ENCODE assay signal across 18 mouse cellular contexts in the genomic region with DNA sequence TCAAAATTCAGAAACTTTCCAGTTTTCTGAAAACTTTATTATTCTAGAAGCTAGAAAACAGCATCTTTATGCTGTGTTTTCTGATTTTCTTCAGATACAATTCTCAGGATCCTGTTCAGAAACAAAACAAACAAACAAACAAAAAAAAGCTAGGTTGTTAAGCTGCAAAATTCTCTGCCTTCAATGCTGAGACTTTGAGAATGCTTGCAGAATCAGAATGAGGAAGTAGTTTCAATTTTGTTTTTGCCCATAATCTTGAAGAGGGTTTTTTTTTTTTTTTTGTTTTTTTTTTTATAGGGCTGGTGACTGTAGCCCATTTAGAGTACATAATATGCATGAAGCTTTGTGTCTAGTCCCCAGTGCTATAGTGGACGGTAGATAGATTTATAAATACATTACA. TPM values are rescaled to one million over a fixed set of nuclear protein-coding genes. Genes with fewer than 3 reads are reported as not detected.
DNase-seq lines count a peak whose midpoint lies in the region.
"Had no signal": no experiment of that assay in that cellular context is flagged by ENCODE, and none has a peak within 500 bp of the region (broad histone marks: within the 10 kb centered on the region; RNA-seq: fewer than 3 reads in every experiment).

No protein-coding gene starts in this region.

- WGBS in macrophage (ENCODE audit: missing documents) = 0% methylated on average over 1 of the region's 1 CpGs

- no peak overlapping the region for H3K4me3 ChIP-seq in macrophage (ENCODE audit: inconsistent target)
- H3K4me3 ChIP-seq: embryonic facial prominence, embryonic 10.5 days; forebrain, embryonic 13.5 days; heart, embryonic 13.5 days had no signal

- no peaks in the 10 kb centered on the region for H3K79me2 ChIP-seq in macrophage (ENCODE audit: inconsistent target)

- no peaks in the 10 kb centered on the region for H3K36me3 ChIP-seq in macrophage (ENCODE audit: inconsistent target)
- H3K36me3 ChIP-seq: embryonic facial prominence, embryonic 10.5 days; heart, embryonic 13.5 days had no signal

- peak overlapping the region; percentile 45 for H3K27ac ChIP-seq in macrophage
- H3K27ac ChIP-seq: embryonic facial prominence, embryonic 10.5 days; forebrain, embryonic 13.5 days; heart, embryonic 13.5 days had no signal

- DNase-seq in 416B (ENCODE audit: low read depth) = peak; percentile 48
- peak; percentile 70 for DNase-seq in A20 (ENCODE audit: low read depth, low spot score)
- peak; percentile 14 for DNase-seq in MEL-GATA-1-ER (ENCODE audit: extremely low read depth, low read depth)
- DNase-seq in ovary, adult 18-20 months (ENCODE audit: low spot score) = no peak
- no peak for DNase-seq in urinary bladder, postnatal 14 days (ENCODE audit: low spot score)
- no peak for DNase-seq in thymus, postnatal 36 days
- DNase-seq: adrenal gland, postnatal 10 days; cerebellum, adult 11-12 months; cerebellum, adult 9-10 months; cerebellum, postnatal 25 days; forebrain, postnatal 0 days; gastrocnemius, postnatal 14 days; heart, adult 11 months; heart, postnatal 36 days had no signal

RNA-seq across cellular contexts. Expression of a gene that starts 27.7 kb away (rescaled TPM):
- 100 to 1,000 TPM; 161 to 866 (median 437) TPM for total RNA-seq in macrophage (2018; cell fraction: chromatin; rRNA removed)
- 100 to 1,000 TPM in 14 of 26 experiments, 10 to 100 TPM in 12; 75.7 to 277 (median 176) TPM for total RNA-seq in macrophage (2018; cell fraction: cytosol; rRNA removed)
- 100 to 1,000 TPM; 134 to 758 (median 523) TPM for total RNA-seq in macrophage (2018; cell fraction: nucleus; rRNA removed)
- 57.6 to 104 TPM (median 80.6 TPM) in 3 replicates for polyA plus RNA-seq in macrophage (2018)

Comparison
In these comparisons a context has a peak if more than half of its experiments do, and no peak if none do; other contexts are left out.
1. DNase-seq: peak in 416B (single experiment), A20 (single experiment) and MEL-GATA-1-ER (single experiment); none in ovary, adult 18-20 months (single experiment), urinary bladder, postnatal 14 days (single experiment) and thymus, postnatal 36 days (0 of 2).